Mouse (Mus musculus): ENCODE measurements around the gene Aftph. TPM values are rescaled to one million over a fixed set of nuclear protein-coding genes. Genes with fewer than 3 reads are reported as not detected.
"Not testable (repeated sequence)": the region's sequence is repeated elsewhere in the genome, so short reads cannot be mapped to it uniquely, and the experiment has no call there.

Gene Aftph
- polyA plus RNA-seq, 1 experiment = 37.3 TPM

DNA sequence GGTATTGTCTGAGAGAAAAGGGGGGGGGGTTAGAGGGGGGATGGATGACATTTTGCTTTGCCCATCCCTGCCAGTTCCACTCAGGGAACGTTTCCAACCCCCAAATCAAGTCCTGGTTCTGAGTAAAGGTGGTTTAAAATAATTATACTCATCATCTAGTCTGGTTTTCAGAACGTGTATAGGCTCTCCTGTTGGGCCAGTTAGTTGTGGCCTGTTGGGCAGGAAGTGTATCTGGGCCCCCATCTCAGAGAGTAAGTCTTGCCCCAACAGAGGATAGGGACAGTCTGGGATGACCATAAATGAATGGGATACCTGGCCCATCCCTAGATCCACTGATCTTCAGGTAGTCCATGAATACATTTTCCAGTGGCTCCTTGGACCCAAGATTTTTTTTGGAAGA is 41.2 kb upstream of the Aftph start:
- H3K27me3 ChIP-seq (ENCODE audit: control insufficient read depth, insufficient read depth, low read length) = no peaks in the 10 kb centered on the region
- DNase-seq (ENCODE audit: low read depth in 1 of 2, low spot score in 2 of 2) = no peak
- no peak for TF ChIP-seq CTCF (IDR thresholded peaks at IDR 0.05; ENCODE audit: extremely low read depth, insufficient read depth, insufficient read length, insufficient replicate concordance)
- TF ChIP-seq POLR2A (IDR thresholded peaks at IDR 0.05; ENCODE audit: low read depth, low read length) = no peak
- no peaks in the 10 kb centered on the region for H3K4me1 ChIP-seq (ENCODE audit: control insufficient read depth, insufficient read depth, insufficient read length)
- H3K36me3 ChIP-seq (ENCODE audit: control insufficient read depth, insufficient read depth, low read length) = no peaks in the 10 kb centered on the region
- WGBS = 69% methylated on average over 2 of the region's 2 CpGs
- no peak overlapping the region for H3K27ac ChIP-seq (ENCODE audit: insufficient read depth, low read length)
- H3K4me3 ChIP-seq (ENCODE audit: extremely low read depth, insufficient read depth, insufficient read length) = no peak overlapping the region

DNA sequence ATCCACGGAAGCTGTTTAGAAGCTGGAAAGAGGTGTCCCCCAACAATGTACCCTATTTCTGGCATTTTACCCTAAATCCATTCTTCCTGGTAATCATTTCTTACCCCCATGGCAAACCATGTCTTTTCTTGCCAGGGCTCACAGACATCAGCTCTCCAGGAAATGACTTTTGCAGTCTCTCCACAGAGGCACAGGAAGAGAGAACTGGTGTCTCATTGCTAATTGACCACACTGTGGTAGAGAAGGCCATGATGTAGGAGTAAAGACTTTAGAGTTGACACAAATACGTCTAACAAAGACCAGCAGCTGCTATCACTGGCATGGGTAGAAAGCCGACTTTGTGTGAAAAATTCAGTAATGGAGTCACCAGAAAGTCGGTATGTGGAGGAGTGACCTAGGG is 38.9 kb upstream of the Aftph start:
- H3K4me1 ChIP-seq (ENCODE audit: control insufficient read depth, insufficient read depth, insufficient read length) = no peaks in the 10 kb centered on the region
- no peak for TF ChIP-seq POLR2A (IDR thresholded peaks at IDR 0.05; ENCODE audit: low read depth, low read length)
- no peak for TF ChIP-seq CTCF (IDR thresholded peaks at IDR 0.05; ENCODE audit: extremely low read depth, insufficient read depth, insufficient read length, insufficient replicate concordance)
- no peak overlapping the region for H3K27ac ChIP-seq (ENCODE audit: insufficient read depth, low read length)
- 62% methylated on average over 4 of the region's 4 CpGs for WGBS
- no peaks in the 10 kb centered on the region for H3K36me3 ChIP-seq (ENCODE audit: control insufficient read depth, insufficient read depth, low read length)
- no peaks in the 10 kb centered on the region for H3K27me3 ChIP-seq (ENCODE audit: control insufficient read depth, insufficient read depth, low read length)
- no peak for DNase-seq (ENCODE audit: low read depth in 1 of 2, low spot score in 2 of 2)
- H3K4me3 ChIP-seq (ENCODE audit: extremely low read depth, insufficient read depth, insufficient read length) = no peak overlapping the region

DNA sequence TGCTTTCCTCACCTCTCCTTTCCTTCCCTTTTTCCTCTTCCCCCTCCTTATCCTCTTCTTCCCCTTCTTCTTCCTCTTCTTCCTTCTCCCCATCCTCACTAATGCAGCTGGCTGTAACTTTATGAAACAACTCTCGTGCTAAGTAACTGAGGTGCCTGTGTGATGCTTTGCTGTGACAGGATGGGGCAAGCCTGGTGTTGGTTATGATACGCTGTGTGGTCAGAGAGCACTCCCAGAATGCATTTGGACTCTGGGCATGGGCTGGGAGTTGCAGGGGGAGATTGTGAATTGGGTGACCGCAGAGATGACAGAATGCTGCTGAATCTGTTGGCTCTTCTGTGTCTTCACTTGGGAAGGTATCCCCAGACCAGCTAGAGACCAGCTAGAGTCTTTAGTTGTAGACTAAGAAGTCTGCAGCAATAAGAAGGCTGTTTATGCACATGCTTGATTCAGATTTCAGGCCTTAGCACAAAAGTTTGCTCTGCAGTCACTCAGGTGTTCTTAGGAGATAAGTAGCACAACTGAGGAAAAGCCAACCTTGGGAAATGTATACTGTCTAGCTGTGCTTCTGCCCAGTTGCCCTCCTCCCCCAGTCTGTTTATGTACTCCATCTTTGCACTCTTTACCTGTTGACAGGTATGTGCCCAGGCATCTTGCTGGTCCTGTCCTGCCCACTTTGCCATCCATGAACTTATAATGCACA is 37.6 kb upstream of the Aftph start:
- Histone ChIP-seq H3K27ac (ENCODE audit: insufficient read depth, low read length) (no peak overlapping the region), H3K27me3 (ENCODE audit: control insufficient read depth, insufficient read depth, low read length) (no peaks in the 10 kb centered on the region), H3K4me3 (ENCODE audit: extremely low read depth, insufficient read depth, insufficient read length) (no peak overlapping the region), H3K36me3 (ENCODE audit: control insufficient read depth, insufficient read depth, low read length) (no peaks in the 10 kb centered on the region), H3K4me1 (ENCODE audit: control insufficient read depth, insufficient read depth, insufficient read length) (no peaks in the 10 kb centered on the region)
- WGBS = 79% methylated on average over 3 of the region's 3 CpGs
- no peak for DNase-seq (ENCODE audit: low read depth in 1 of 2, low spot score in 2 of 2)
- TF ChIP-seq POLR2A (IDR thresholded peaks at IDR 0.05; ENCODE audit: low read depth, low read length) (no peak), CTCF (IDR thresholded peaks at IDR 0.05; ENCODE audit: extremely low read depth, insufficient read depth, insufficient read length, insufficient replicate concordance) (no peak)

DNA sequence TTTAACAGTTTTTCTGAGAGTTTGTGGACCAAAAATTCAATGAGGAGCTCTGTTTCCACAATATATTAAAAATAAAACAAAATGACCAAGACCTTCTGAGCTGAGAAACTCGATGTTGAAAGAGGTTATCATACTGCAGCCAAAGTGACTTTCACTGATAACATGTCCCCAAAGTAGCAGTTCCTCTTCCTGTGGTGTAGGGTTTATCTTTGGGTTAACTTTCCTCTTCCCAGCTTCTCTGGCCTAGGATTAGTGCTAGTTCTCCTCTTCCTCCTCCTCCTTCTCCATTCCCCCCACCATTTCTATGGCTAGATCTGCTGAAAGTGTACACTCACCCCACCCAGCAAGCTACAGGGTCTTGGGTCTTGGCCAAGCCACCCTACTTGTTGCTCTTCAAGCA is 36.9 kb upstream of the Aftph start:
- TF ChIP-seq POLR2A (IDR thresholded peaks at IDR 0.05; ENCODE audit: low read depth, low read length) (no peak), CTCF (IDR thresholded peaks at IDR 0.05; ENCODE audit: extremely low read depth, insufficient read depth, insufficient read length, insufficient replicate concordance) (no peak)
- Histone ChIP-seq H3K27me3 (ENCODE audit: control insufficient read depth, insufficient read depth, low read length) (no peaks in the 10 kb centered on the region), H3K27ac (ENCODE audit: insufficient read depth, low read length) (no peak overlapping the region), H3K4me3 (ENCODE audit: extremely low read depth, insufficient read depth, insufficient read length) (no peak overlapping the region), H3K4me1 (ENCODE audit: control insufficient read depth, insufficient read depth, insufficient read length) (no peaks in the 10 kb centered on the region), H3K36me3 (ENCODE audit: control insufficient read depth, insufficient read depth, low read length) (no peaks in the 10 kb centered on the region)
- DNase-seq (ENCODE audit: low read depth in 1 of 2, low spot score in 2 of 2) = no peak
- 4% methylated on average over 1 of the region's 1 CpGs for whole genome bisulfite sequencing

DNA sequence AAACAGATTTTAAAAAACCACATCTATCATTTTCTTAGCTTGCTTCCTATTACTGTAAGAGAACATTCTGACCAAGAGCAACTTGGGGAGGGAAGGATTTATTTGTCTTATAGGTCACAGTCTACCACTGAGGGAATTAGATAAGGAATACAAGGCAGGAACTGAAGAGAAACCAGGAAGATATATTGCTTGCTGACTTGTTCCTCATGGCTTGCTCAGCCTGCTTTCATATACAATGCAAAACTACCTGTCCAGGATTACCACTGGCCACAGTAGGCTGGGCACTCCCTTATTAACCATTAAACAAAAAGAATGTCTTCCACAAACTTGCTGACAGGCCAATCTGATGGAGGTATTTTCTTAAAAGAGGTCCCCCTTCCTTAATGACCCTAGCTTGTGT is 35.3 kb upstream of the Aftph start:
- Histone ChIP-seq H3K27ac (ENCODE audit: insufficient read depth, low read length) (no peak overlapping the region), H3K36me3 (ENCODE audit: control insufficient read depth, insufficient read depth, low read length) (no peaks in the 10 kb centered on the region), H3K27me3 (ENCODE audit: control insufficient read depth, insufficient read depth, low read length) (no peaks in the 10 kb centered on the region), H3K4me1 (ENCODE audit: control insufficient read depth, insufficient read depth, insufficient read length) (no peaks in the 10 kb centered on the region), H3K4me3 (ENCODE audit: extremely low read depth, insufficient read depth, insufficient read length) (no peak overlapping the region)
- DNase-seq (ENCODE audit: low read depth in 1 of 2, low spot score in 2 of 2) = no peak
- no peak for TF ChIP-seq POLR2A (IDR thresholded peaks at IDR 0.05; ENCODE audit: low read depth, low read length)
- TF ChIP-seq CTCF (IDR thresholded peaks at IDR 0.05; ENCODE audit: extremely low read depth, insufficient read depth, insufficient read length, insufficient replicate concordance) = no peak

DNA sequence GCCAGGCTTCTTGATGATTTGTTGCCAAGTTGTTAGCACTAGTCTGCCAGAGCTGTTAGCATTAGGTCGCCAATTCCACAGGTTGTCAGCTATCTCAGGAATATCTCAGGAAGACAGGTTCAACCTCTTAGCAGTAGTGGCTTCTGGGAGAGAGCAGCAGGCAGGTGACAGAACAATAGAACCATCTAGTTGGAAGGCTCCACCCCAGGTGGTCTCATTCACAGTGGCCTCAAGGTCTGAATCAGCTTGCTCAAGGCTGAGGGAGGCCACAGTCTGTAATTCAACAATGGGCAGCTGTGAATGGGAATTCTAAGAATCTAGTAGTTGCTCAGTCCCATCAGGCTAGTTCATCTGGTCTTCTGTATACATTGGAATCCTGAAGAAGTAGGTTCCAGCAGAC is 31.3 kb upstream of the Aftph start:
- Histone ChIP-seq H3K4me1 (ENCODE audit: control insufficient read depth, insufficient read depth, insufficient read length) (no peaks in the 10 kb centered on the region), H3K27me3 (ENCODE audit: control insufficient read depth, insufficient read depth, low read length) (no peaks in the 10 kb centered on the region), H3K36me3 (ENCODE audit: control insufficient read depth, insufficient read depth, low read length) (no peaks in the 10 kb centered on the region), H3K4me3 (ENCODE audit: extremely low read depth, insufficient read depth, insufficient read length) (no peak overlapping the region), H3K27ac (ENCODE audit: insufficient read depth, low read length) (no peak overlapping the region)
- no peak for DNase-seq (ENCODE audit: low read depth in 1 of 2, low spot score in 2 of 2)
- 76% methylated on average over 1 of the region's 1 CpGs for WGBS
- no peak for TF ChIP-seq CTCF (IDR thresholded peaks at IDR 0.05; ENCODE audit: extremely low read depth, insufficient read depth, insufficient read length, insufficient replicate concordance)
- TF ChIP-seq POLR2A (IDR thresholded peaks at IDR 0.05; ENCODE audit: low read depth, low read length) = no peak

DNA sequence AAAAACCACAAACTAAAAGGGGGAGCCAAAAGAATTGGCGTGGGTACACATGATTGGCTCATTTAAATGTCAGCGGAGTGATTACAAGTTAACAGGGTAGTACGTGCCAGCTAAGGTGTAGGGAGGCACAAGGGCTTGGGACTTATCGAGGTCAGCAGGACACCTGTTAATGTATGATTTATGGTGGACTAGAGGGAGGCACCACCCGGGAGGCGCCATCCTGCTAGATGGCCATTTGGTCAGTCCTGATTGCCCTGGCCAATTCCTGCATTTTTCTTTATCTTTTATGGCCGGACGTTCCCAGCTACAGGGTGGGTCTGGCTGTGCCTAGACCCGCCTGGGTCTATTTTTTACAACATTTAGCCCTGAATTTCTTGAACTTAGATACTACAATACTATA is 30.4 kb upstream of the Aftph start:
- H3K27me3 ChIP-seq (ENCODE audit: control insufficient read depth, insufficient read depth, low read length); DNase-seq (ENCODE audit: low read depth in 1 of 2, low spot score in 2 of 2); H3K27ac ChIP-seq (ENCODE audit: insufficient read depth, low read length); H3K4me1 ChIP-seq (ENCODE audit: control insufficient read depth, insufficient read depth, insufficient read length); H3K4me3 ChIP-seq (ENCODE audit: extremely low read depth, insufficient read depth, insufficient read length); H3K36me3 ChIP-seq (ENCODE audit: control insufficient read depth, insufficient read depth, low read length): not testable (repeated sequence)
- WGBS = 85% methylated on average over 9 of the region's 9 CpGs

DNA sequence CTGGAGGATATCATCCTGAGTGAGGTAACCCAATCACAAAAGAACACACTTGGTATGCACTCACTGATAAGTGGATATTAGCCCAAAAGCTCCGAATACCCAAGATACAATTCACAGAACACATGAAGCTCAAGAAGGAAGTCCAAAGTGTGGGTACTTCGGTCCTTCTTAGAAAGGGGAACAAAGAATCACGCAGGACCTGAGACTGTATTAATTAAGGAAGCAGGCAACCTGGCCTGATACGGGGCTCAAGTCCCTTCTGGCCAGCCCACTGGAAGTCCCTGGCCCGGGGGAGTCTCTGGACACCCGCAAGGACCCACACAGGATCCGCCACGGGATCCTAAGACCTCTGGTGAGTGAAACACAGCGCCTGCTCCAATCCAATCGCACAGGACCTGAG is 20.6 kb upstream of the Aftph start:
- not testable (repeated sequence) for H3K4me1 ChIP-seq (ENCODE audit: control insufficient read depth, insufficient read depth, insufficient read length); H3K27me3 ChIP-seq (ENCODE audit: control insufficient read depth, insufficient read depth, low read length); H3K4me3 ChIP-seq (ENCODE audit: extremely low read depth, insufficient read depth, insufficient read length); H3K27ac ChIP-seq (ENCODE audit: insufficient read depth, low read length); H3K36me3 ChIP-seq (ENCODE audit: control insufficient read depth, insufficient read depth, low read length)
- 32% methylated on average over 10 of the region's 10 CpGs for WGBS
- DNase-seq (ENCODE audit: low read depth in 1 of 2, low spot score in 2 of 2) = peak; percentile 4 to 5
